Mouse (Mus musculus) MEL (cell line): ENCODE measurements around the gene Ros1.

Experiments used
- CTCF ChIP-seq, 3 experiments: IDR thresholded peaks in 2 of 3; conservative IDR thresholded peaks in 1 of 3; 2 replicates each; pipeline ENCODE4 v1.5.1; 2011 to 2012; ENCODE audit warnings: low read length in 3 of 3, low read depth in 2 of 3, mild to moderate bottlenecking in 2 of 3, improper control_type of control experiment in 1 of 3, inconsistent platforms in 1 of 3, mixed read lengths in 1 of 3, moderate library complexity in 1 of 3; ENCODE audit not compliant: control insufficient read depth in 1 of 3, insufficient read depth in 1 of 3, poor library complexity in 1 of 3, severe bottlenecking in 1 of 3
- EP300 ChIP-seq, 2 experiments: IDR thresholded peaks; 2 replicates each; pipeline ENCODE4 v1.6.1; 2011; ENCODE audit warnings: improper control_type of control experiment in 2 of 2, low read length in 2 of 2, low read depth in 1 of 2, mild to moderate bottlenecking in 1 of 2

DNA sequence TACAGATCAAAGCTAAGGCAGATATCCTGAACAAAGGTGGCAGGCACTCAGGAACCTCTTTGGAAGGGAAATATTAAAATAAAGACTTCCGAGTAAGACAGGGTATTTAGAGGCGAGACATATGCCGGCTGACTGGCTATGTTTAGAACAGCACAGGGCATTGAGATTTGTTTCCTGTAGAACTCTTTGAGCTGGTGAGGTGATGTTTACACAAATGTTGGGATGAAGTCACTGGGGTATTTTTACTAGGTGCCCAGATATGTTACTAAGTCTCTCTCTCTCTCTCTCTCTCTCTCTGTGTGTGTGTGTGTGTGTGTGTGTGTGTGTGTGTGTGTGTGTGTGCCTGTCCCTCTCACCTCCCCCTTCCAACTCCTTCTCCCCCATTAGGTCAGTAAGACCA lies 146.8 kb downstream of the Ros1 start:
- no peak for TF ChIP-seq CTCF (IDR thresholded peaks at IDR 0.05 in 2 of 3, conservative IDR thresholded peaks at IDR 0.05 in 1 of 3; ENCODE audit: control insufficient read depth in 1 of 3, insufficient read depth in 1 of 3, low read depth in 2 of 3, low read length in 3 of 3, poor library complexity in 1 of 3, severe bottlenecking in 1 of 3)
- no peak for TF ChIP-seq EP300 (IDR thresholded peaks at IDR 0.05; ENCODE audit: low read depth in 1 of 2, low read length in 2 of 2)
